Mouse (Mus musculus) forebrain, embryonic 14.5 days (tissue): Measurements from ENCODE around the gene Sctr. TPM values are rescaled to one million over a fixed set of nuclear protein-coding genes. Genes with fewer than 3 reads are reported as not detected.

Experiments
- ATAC-seq: fragments of 200-750 bp; cut with Nextera tagmentation; 2 replicates; pipeline ENCODE4 v1.8.0; 2017; ENCODE audit warnings: mild to moderate bottlenecking, moderate library complexity
- DNase-seq: peaks from one replicate; pipeline ENCODE4 v3.0.0-alpha.2; 2015; ENCODE audit warnings: low spot score
- H3K27ac ChIP-seq: fragments of 300-500 bp; sonication (generic); 2 replicates; pipeline ENCODE4 v1.5.1; 2014; ENCODE audit warnings: low read depth, mild to moderate bottlenecking, control low read depth, low read length, moderate library complexity
- H3K27me3 ChIP-seq: fragments of 300-500 bp; sonication (generic); replicated peaks from 2 replicates; pipeline ENCODE4 v1.6.1; 2014; ENCODE audit warnings: low read length, control low read depth, mixed read lengths; ENCODE audit not compliant: control insufficient read depth, insufficient read depth
- H3K36me3 ChIP-seq: fragments of 300-500 bp; sonication (generic); 2 replicates; pipeline ENCODE4 v1.6.1; 2014; ENCODE audit warnings: low read length, control low read depth; ENCODE audit not compliant: control insufficient read depth, insufficient read depth
- H3K4me1 ChIP-seq: fragments of 300-500 bp; sonication (generic); 2 replicates; pipeline ENCODE4 v1.6.1; 2014; ENCODE audit warnings: antibody characterized with exemption, low read length, control low read depth; ENCODE audit not compliant: control insufficient read depth, insufficient read depth
- H3K4me2 ChIP-seq: fragments of 300-500 bp; sonication (generic); 2 replicates; pipeline ENCODE4 v1.6.1; 2014; ENCODE audit warnings: mild to moderate bottlenecking, control low read depth, low read length
- H3K4me3 ChIP-seq: fragments of 300-500 bp; sonication (generic); 2 replicates; pipeline ENCODE4 v1.5.1; 2014; ENCODE audit warnings: low read depth, low read length, control low read depth
- H3K9ac ChIP-seq: fragments of 300-500 bp; sonication (generic); 2 replicates; pipeline ENCODE4 v1.6.1; 2014; ENCODE audit warnings: mild to moderate bottlenecking, low read length, control low read depth, moderate library complexity
- H3K9me3 ChIP-seq: fragments of 300-500 bp; sonication (generic); replicated peaks from 2 replicates; pipeline ENCODE4 v1.6.1; 2016; ENCODE audit warnings: low read length, control low read depth, mixed read lengths; ENCODE audit not compliant: control insufficient read depth
- WGBS: fragments of 180-500 bp; shearing (Covaris S2); extraction: QIAGEN DNeasy Blood & Tissue Kit; methylation state at CpG from one replicate; pipeline ENCODE4 v1.1.7; 2014; 5-methylcytosine and 5-hydroxymethylcytosine counted together
- polyA plus RNA-seq: library from polyadenylated mRNA; unstranded; fragments of >200 nt; fragmentation: Nextera tagmentation; extraction: Ambion mirVana; gene quantifications from 2 replicates; pipeline ENCODE4 v1.2.1, GENCODE M21; 2014

Sctr gene
- polyA plus RNA-seq, 1 experiment from 2014 or later = 0.52 TPM

GRCm38 (mm10) chr1:120070168-120070567, 63.5 kb downstream of the Sctr start:
- WGBS = 66% methylated on average over 6 of the region's 6 CpGs
- H3K9me3 ChIP-seq = no peaks in the 10 kb centered on the region
- no peaks in the 10 kb centered on the region for H3K36me3 ChIP-seq
- H3K4me3 ChIP-seq = no peak overlapping the region
- DNase-seq = no peak
- no peak overlapping the region for H3K4me2 ChIP-seq
- H3K4me1 ChIP-seq = peaks cover 6% of the 10 kb centered on the region
- no peak overlapping the region for H3K9ac ChIP-seq
- no peak for ATAC-seq
- no peak overlapping the region for H3K27ac ChIP-seq
- H3K27me3 ChIP-seq = peaks cover 17% of the 10 kb centered on the region; the same call in 1 of the 2 replicates

DNA sequence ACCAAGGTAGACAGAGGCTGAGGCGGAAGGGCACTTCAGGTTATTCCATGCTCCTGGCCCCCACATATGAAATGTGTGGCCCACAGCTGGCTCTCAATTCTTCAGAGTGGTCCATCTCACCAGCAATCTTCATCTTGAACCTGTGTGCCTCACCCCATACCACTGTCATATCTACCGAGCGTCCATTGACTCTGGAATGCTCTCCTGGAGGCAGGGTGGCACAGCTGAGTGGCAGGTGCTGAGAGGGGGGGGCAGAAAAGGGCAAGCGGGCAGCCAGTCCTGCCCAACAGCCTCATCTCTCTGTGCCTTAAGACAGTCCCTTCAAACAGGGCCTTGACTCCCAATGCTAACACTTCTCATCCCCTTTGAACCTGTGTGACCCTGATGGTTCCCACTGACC, 64.4 kb downstream of the Sctr start:
- H3K36me3 ChIP-seq = no peaks in the 10 kb centered on the region
- H3K9ac ChIP-seq = no peak overlapping the region
- no peak overlapping the region for H3K27ac ChIP-seq
- no peak overlapping the region for H3K4me3 ChIP-seq
- peaks cover 6% of the 10 kb centered on the region for H3K4me1 ChIP-seq
- H3K9me3 ChIP-seq = no peaks in the 10 kb centered on the region
- WGBS = 90% methylated on average over 4 of the region's 4 CpGs
- no peak overlapping the region for H3K4me2 ChIP-seq
- ATAC-seq = no peak
- H3K27me3 ChIP-seq = peaks cover 17% of the 10 kb centered on the region; the same call in 1 of the 2 replicates
- no peak for DNase-seq

- no peaks in the 10 kb centered on the region for H3K9me3 ChIP-seq
- H3K4me3 ChIP-seq = peak overlapping the region; percentile 27
- H3K27ac ChIP-seq = no peak overlapping the region
- H3K9ac ChIP-seq = peak overlapping the region; percentile 50
- peaks cover 17% of the 10 kb centered on the region; the same call in 1 of the 2 replicates for H3K27me3 ChIP-seq
- ATAC-seq = no peak
- DNase-seq = no peak
- peaks cover 6% of the 10 kb centered on the region for H3K4me1 ChIP-seq
- H3K4me2 ChIP-seq = peak overlapping the region; percentile 70
- 15% methylated on average over 16 of the region's 16 CpGs for WGBS
- H3K36me3 ChIP-seq = no peaks in the 10 kb centered on the region
These were observed 66.2 kb downstream of the Sctr start for GRCm38 (mm10) chr1:120072900-120073299.

DNA sequence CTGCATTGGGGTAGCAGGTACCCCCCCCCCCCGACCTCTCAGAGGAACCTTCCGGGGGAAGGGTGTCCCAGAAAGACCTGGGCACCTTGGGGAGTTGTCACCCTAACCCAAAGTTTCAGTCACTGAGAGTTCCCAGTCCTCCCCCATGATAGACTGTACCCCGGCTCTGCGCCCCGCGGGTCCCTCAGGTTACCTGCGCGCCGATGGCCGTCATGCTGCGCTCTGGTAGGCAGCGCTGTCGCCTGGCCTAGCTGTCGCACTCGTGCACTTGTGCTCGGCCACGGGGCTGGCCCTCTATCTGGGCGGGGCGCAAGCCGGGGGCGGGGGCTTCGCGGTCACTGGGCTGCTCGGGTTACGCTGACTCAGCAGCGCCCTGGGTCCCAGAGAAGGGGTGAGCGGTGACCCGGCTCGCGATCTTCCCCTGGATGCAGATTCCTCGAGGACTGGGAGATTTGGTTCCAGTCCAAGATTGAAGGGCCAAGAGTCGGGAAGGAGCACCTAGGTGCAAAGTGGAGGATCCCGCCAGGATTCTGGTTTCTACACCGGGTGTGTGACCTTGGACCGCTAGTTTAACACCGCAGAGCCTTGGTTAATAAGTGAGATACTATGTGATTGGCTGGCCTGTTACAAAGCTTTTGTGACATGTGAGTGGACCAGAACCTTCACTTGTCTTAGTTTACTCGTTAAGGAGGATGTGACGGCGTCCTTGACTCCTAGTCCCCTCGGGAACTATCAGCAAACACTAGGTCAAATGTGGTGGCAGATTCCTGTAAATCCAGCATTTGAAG, 67.0 kb downstream of the Sctr start, which contains the start of gene Tmem37:
TSS of gene Tmem37 (minus strand) at position 556 of the 788 bp plus-strand sequence.
- H3K36me3 ChIP-seq = no peaks in the 10 kb centered on the region
- H3K4me2 ChIP-seq = peak within 1 kb of the TSS; percentile 70
- H3K27me3 ChIP-seq = peaks cover 17% of the 10 kb centered on the region; the same call in 1 of the 2 replicates
- WGBS = 2% methylated on average over 40 of the region's 40 CpGs
- H3K4me1 ChIP-seq = peaks cover 6% of the 10 kb centered on the region
- ATAC-seq (peak; percentile 61), DNase-seq (peak; percentile 51)
- peak within 1 kb of the TSS; percentile 50 for H3K9ac ChIP-seq
- peak within 1 kb of the TSS; percentile 27 for H3K4me3 ChIP-seq
- H3K27ac ChIP-seq = no peak within 1 kb of the TSS
- H3K9me3 ChIP-seq = no peaks in the 10 kb centered on the region

- Histone ChIP-seq H3K4me3 (no peak overlapping the region), H3K36me3 (no peaks in the 10 kb centered on the region), H3K27me3 (peaks cover 17% of the 10 kb centered on the region; the same call in 1 of the 2 replicates), H3K4me2 (peak overlapping the region; percentile 70), H3K27ac (no peak overlapping the region), H3K4me1 (peaks cover 6% of the 10 kb centered on the region), H3K9me3 (no peaks in the 10 kb centered on the region), H3K9ac (no peak overlapping the region)
- no peak for DNase-seq
- ATAC-seq = no peak
- 26% methylated on average over 4 of the region's 4 CpGs for WGBS
These were observed 67.6 kb downstream of the Sctr start for GRCm38 (mm10) chr1:120074307-120074702.

DNA sequence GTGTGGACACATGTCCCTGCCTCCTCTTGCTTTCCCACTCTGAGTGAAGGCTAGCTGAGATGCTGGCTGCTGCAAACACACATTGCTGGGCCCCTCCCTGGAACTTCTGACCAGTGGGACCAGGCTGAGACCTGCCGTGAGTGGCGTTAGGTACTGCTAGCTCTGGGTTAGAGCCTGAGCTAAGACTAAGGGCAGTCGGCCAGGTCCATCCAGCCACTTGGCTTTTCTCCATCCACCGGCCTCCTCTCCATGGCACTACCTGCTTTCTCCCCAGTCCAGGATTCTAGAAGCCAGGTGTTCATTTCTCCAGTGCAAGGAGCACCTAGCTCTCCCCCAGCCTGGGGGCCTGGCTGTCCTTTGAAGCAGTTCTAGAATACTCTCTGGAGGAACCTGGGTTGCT, 68.2 kb downstream of the Sctr start:
- H3K4me2 ChIP-seq = no peak overlapping the region
- no peak overlapping the region for H3K27ac ChIP-seq
- no peak overlapping the region for H3K9ac ChIP-seq
- DNase-seq (no peak), ATAC-seq (no peak)
- H3K36me3 ChIP-seq = no peaks in the 10 kb centered on the region
- no peaks in the 10 kb centered on the region for H3K9me3 ChIP-seq
- no peak overlapping the region for H3K4me3 ChIP-seq
- H3K27me3 ChIP-seq = peaks cover 17% of the 10 kb centered on the region; the same call in 1 of the 2 replicates
- WGBS = 76% methylated on average over 4 of the region's 4 CpGs
- peaks cover 6% of the 10 kb centered on the region for H3K4me1 ChIP-seq

- H3K9ac ChIP-seq = no peak overlapping the region
- no peak overlapping the region for H3K4me2 ChIP-seq
- no peak for DNase-seq
- ATAC-seq = no peak
- no peak overlapping the region for H3K4me3 ChIP-seq
- H3K9me3 ChIP-seq = no peaks in the 10 kb centered on the region
- H3K36me3 ChIP-seq = no peaks in the 10 kb centered on the region
- peaks cover 17% of the 10 kb centered on the region; the same call in 1 of the 2 replicates for H3K27me3 ChIP-seq
- H3K27ac ChIP-seq = no peak overlapping the region
- peaks cover 6% of the 10 kb centered on the region for H3K4me1 ChIP-seq
- WGBS = 77% methylated on average over 5 of the region's 5 CpGs
These were observed 68.8 kb downstream of the Sctr start for GRCm38 (mm10) chr1:120075507-120075906.

- Histone ChIP-seq H3K4me3 (no peak overlapping the region), H3K9me3 (no peaks in the 10 kb centered on the region), H3K4me2 (no peak overlapping the region), H3K27ac (no peak overlapping the region), H3K4me1 (peaks cover 6% of the 10 kb centered on the region), H3K36me3 (no peaks in the 10 kb centered on the region), H3K9ac (no peak overlapping the region), H3K27me3 (0 out of 2 replicates have a peak, but pooled peaks cover 14% of the 10 kb centered on the region)
- 2% methylated on average over 9 of the region's 9 CpGs for WGBS
- ATAC-seq (no peak), DNase-seq (peak; percentile 42)
These were observed 71.2 kb downstream of the Sctr start for GRCm38 (mm10) chr1:120077746-120078410.

- H3K36me3 ChIP-seq = no peaks in the 10 kb centered on the region
- ATAC-seq (no peak), DNase-seq (no peak)
- WGBS = 100% methylated on average over 1 of the region's 1 CpGs
- no peaks in the 10 kb centered on the region for H3K4me1 ChIP-seq
- no peaks in the 10 kb centered on the region for H3K9me3 ChIP-seq
- H3K27me3 ChIP-seq = no peaks in the 10 kb centered on the region
- H3K4me3 ChIP-seq = no peak overlapping the region
- H3K27ac ChIP-seq = no peak overlapping the region
- no peak overlapping the region for H3K9ac ChIP-seq
- no peak overlapping the region for H3K4me2 ChIP-seq
These were observed 73.9 kb downstream of the Sctr start for GRCm38 (mm10) chr1:120080632-120081031.
